Mouse (Mus musculus) small intestine, adult 2 months (tissue): ENCODE measurements around the gene Insrr. TPM values are rescaled to one million over a fixed set of nuclear protein-coding genes. Genes with fewer than 3 reads are reported as not detected.
A peak's percentile ranks its signal among the peaks of the same experiment; 100 is the strongest.

Experiments used
- H3K27ac ChIP-seq: fragments of 200-500 bp; 2 replicates; pipeline ENCODE4 v1.5.1; 2012; ENCODE audit warnings: low read depth, low read length, control low read depth, inconsistent platforms; ENCODE audit not compliant: insufficient read depth
- H3K27me3 ChIP-seq: fragments of 200-500 bp; 2 replicates; pipeline ENCODE4 v1.6.1; 2012; ENCODE audit warnings: mild to moderate bottlenecking, moderate library complexity, low read length, inconsistent platforms; ENCODE audit not compliant: control insufficient read depth, insufficient read depth
- H3K36me3 ChIP-seq: fragments of 200-500 bp; 2 replicates; pipeline ENCODE4 v1.6.1; 2012; ENCODE audit warnings: mild to moderate bottlenecking, low read length, control low read depth, inconsistent platforms; ENCODE audit not compliant: control insufficient read depth, insufficient read depth
- H3K4me1 ChIP-seq: fragments of 200-500 bp; 2 replicates; pipeline ENCODE4 v1.6.1; 2012; ENCODE audit warnings: low read length, inconsistent platforms, mixed read lengths; ENCODE audit not compliant: control insufficient read depth, insufficient read depth, insufficient read length
- H3K4me3 ChIP-seq: fragments of 200-500 bp; 2 replicates; pipeline ENCODE4 v1.5.1; 2012; ENCODE audit warnings: low read depth, mild to moderate bottlenecking, control low read depth, inconsistent platforms, low read length, moderate library complexity
- CTCF ChIP-seq: fragments of 200-500 bp; IDR thresholded peaks from 2 replicates; pipeline ENCODE4 v1.5.1; 2012; ENCODE audit warnings: low read depth, mild to moderate bottlenecking, control low read depth, inconsistent platforms, low read length, moderate library complexity, mixed read lengths; ENCODE audit not compliant: insufficient replicate concordance, insufficient read length; ENCODE audit errors: extremely low read depth
- POLR2A ChIP-seq: fragments of 200-500 bp; IDR thresholded peaks from 2 replicates; pipeline ENCODE4 v1.6.1; 2012; ENCODE audit warnings: low read depth, mild to moderate bottlenecking, control low read depth, inconsistent platforms, low read length, moderate library complexity
- WGBS: fragments of 180-500 bp; shearing (Covaris S2); methylation state at CpG from one replicate; pipeline ENCODE4 v1.1.7; 2018; 5-methylcytosine and 5-hydroxymethylcytosine counted together
- polyA plus RNA-seq: library from polyadenylated mRNA; depleted of rRNA; stranded (reverse); fragments of >200 nt; gene quantifications from 2 replicates; pipeline ENCODE4 v1.2.3, GENCODE M21; 2012

Gene Insrr
- polyA plus RNA-seq, 1 experiment: 2.6 TPM

GRCm38 (mm10) chr3:87846186-87846585 is 49.4 kb downstream of the Insrr start:
- WGBS: 55% methylated on average over 4 of the region's 4 CpGs
- H3K36me3 ChIP-seq: no peaks in the 10 kb centered on the region
- TF ChIP-seq CTCF (no peak), POLR2A (no peak)
- no peaks in the 10 kb centered on the region for H3K27me3 ChIP-seq
- no peaks in the 10 kb centered on the region for H3K4me1 ChIP-seq
- no peak overlapping the region for H3K4me3 ChIP-seq
- peak overlapping the region; percentile 68 for H3K27ac ChIP-seq

- TF ChIP-seq CTCF: no peak
- no peak for TF ChIP-seq POLR2A
- H3K4me1 ChIP-seq: no peaks in the 10 kb centered on the region
- WGBS: 67% methylated on average over 7 of the region's 7 CpGs
- H3K27ac ChIP-seq: peak within 1 kb of the TSS; percentile 68
- H3K27me3 ChIP-seq: no peaks in the 10 kb centered on the region
- H3K4me3 ChIP-seq: peak within 1 kb of the TSS; percentile 46
- no peaks in the 10 kb centered on the region for H3K36me3 ChIP-seq
These were observed 49.9 kb downstream of the Insrr start, which contains the start of gene Sh2d2a for GRCm38 (mm10) chr3:87846650-87847110. TSS of gene Sh2d2a (plus strand) at chr3:87846755.

GRCm38 (mm10) chr3:87847680-87848079 is 50.9 kb downstream of the Insrr start:
- no peak for TF ChIP-seq CTCF
- no peak for TF ChIP-seq POLR2A
- Histone ChIP-seq H3K4me1 (no peaks in the 10 kb centered on the region), H3K4me3 (peak overlapping the region; percentile 46; the same call in 1 of the 2 replicates), H3K36me3 (no peaks in the 10 kb centered on the region), H3K27me3 (no peaks in the 10 kb centered on the region), H3K27ac (peak overlapping the region; percentile 68)
- 66% methylated on average over 5 of the region's 5 CpGs for WGBS

- 67% methylated on average over 14 of the region's 14 CpGs for WGBS
- Histone ChIP-seq H3K27me3 (no peaks in the 10 kb centered on the region), H3K4me3 (no peak overlapping the region), H3K36me3 (no peaks in the 10 kb centered on the region), H3K4me1 (no peaks in the 10 kb centered on the region), H3K27ac (no peak overlapping the region)
- TF ChIP-seq POLR2A (no peak), CTCF (no peak)
These were observed 52.4 kb downstream of the Insrr start for GRCm38 (mm10) chr3:87849117-87849516.

GRCm38 (mm10) chr3:87854795-87855568 is 58.2 kb downstream of the Insrr start:
- TF ChIP-seq POLR2A (no peak), CTCF (no peak)
- Histone ChIP-seq H3K36me3 (peaks cover 24% of the 10 kb centered on the region), H3K4me3 (no peak overlapping the region), H3K4me1 (no peaks in the 10 kb centered on the region), H3K27ac (peak overlapping the region; percentile 4; the same call in 1 of the 2 replicates), H3K27me3 (no peaks in the 10 kb centered on the region)
- WGBS: 39% methylated on average over 7 of the region's 7 CpGs

GRCm38 (mm10) chr3:87855936-87856335 is 59.2 kb downstream of the Insrr start:
- Histone ChIP-seq H3K4me3 (no peak overlapping the region), H3K27me3 (no peaks in the 10 kb centered on the region), H3K4me1 (no peaks in the 10 kb centered on the region), H3K27ac (no peak overlapping the region), H3K36me3 (peaks cover 28% of the 10 kb centered on the region)
- WGBS: 76% methylated on average over 8 of the region's 8 CpGs
- TF ChIP-seq POLR2A: no peak
- no peak for TF ChIP-seq CTCF

- TF ChIP-seq CTCF (no peak), POLR2A (no peak)
- 94% methylated on average over 8 of the region's 8 CpGs for WGBS
- H3K27me3 ChIP-seq: no peaks in the 10 kb centered on the region
- H3K4me1 ChIP-seq: no peaks in the 10 kb centered on the region
- H3K36me3 ChIP-seq: peaks cover 39% of the 10 kb centered on the region
- H3K4me3 ChIP-seq: no peak overlapping the region
- no peak overlapping the region for H3K27ac ChIP-seq
These were observed 60.9 kb downstream of the Insrr start for GRCm38 (mm10) chr3:87857666-87858065.
